Mouse (Mus musculus) monocyte, adult 5-6 weeks (primary cell): ENCODE measurements at regions not wholly inside any gene's neighbourhood (a gene's known extent, or its start where the extent isn't known, plus 50 kb on each side); places are given as distances from the start of the nearest gene placed in this dataset.

Experiments
- ATAC-seq: fragments of 153-309, 156-312 bp; replicated peaks from 2 replicates; pipeline ENCODE4 v1.8.0; 2017; ENCODE audit warnings: mild to moderate bottlenecking; ENCODE audit not compliant: low TSS enrichment, insufficient number of reproducible peaks, severe bottlenecking, poor library complexity, low FRiP score

DNA sequence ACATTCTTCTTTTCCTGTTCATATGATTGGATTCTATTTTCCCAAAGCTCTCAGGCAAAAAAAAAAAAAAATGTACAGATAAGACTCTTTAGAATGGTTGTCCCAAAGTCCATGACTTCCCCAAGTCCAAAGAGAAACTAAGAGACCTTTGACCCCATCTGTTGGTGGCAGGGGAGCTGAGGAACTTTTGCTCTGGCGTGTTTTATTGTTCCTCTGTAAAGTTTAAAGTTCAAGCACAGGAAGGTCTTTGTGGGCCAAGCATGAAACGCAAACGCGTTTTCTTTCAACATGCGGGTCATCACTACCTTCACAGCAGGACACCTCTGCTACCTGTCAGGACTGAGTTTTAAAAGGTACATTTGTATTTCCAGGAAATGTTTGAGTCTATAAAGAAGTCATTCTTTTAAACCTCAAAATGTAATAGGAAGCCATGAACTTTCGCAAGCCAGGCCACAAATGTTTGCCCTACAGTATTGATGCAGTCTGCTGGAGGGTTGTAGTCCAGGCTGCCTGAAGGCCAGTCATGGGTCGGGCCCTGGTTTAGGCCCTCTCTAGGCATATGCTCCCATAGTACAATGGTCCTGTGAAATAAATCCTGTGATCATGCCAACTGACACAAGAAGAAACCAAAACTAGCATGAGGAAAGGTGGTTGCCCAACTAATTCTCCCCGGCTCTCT lies 194.7 kb downstream of the Sp3 start:
- ATAC-seq, result no peak

DNA sequence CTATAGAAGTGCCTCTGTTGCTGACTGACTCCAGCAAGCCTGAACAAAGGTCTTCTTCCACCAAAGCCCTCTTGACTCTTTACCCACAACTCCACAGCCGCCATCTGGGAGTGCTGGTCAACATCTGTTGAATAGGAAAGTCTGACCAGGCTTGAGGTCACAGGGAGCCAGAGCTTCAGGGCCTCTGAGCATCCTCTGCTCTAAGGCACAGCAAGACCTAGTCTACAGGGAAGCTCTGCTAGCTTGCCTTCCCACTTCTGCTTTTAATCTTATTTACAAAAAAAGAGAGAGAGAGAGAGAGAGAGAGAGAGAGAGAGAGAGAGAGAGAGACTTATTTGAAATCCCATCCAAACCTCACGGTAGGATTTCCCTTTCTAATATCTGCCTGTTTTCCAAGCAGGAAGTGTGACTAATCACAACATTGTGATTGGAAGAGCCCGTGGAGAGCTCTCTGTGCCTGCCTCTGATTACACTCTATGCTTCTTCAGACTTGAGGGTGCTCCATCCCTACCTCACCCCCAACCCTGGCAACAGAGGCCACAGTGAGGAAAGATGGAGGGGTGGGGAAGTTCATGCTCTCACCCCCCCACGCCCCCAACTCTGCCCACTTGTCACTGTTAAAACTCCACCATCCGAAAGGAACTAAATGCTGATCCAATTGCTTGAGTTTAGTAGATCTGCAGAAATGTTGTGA lies 194.1 kb downstream of the Sp3 start:
- ATAC-seq, result no peak

DNA sequence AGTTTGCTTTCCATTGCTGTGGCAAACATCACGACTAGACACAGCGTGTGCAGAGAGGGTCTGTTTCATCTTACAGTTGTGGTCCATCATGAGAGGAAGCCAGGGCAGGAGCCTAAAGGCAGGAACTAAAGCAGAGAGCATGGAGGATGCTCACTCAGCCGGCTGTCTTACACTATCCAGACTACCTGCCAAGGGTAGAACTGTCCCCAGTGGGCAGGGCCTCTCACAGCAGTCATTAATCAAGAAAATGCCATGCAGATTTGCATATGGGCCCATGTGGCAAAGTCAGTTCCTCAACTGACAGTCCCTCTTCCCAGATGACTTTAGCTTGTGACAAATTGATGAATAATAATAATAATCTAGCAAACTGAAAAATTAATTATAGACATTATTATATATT lies 192.6 kb downstream of the Sp3 start:
- no peak for ATAC-seq

DNA sequence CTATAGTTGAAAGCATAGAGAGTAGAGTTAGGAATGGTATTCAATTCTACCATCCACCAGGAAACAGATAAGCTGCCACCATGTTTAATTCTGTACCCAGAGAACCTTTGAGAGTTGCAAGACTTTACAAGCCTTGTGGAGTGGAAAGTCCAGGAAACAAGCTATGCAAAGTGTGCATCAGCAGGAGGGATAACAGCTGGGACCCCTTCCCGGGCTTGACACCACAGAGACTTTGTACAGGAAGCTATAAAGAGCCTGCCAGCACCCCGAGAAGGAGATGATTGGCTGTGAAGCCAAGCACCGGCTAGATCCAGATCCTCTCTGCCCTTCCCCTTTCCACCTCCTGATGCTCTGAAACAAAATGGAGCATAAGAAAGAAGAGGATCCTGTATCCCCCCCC lies 188.8 kb downstream of the Sp3 start:
- no peak for ATAC-seq

DNA sequence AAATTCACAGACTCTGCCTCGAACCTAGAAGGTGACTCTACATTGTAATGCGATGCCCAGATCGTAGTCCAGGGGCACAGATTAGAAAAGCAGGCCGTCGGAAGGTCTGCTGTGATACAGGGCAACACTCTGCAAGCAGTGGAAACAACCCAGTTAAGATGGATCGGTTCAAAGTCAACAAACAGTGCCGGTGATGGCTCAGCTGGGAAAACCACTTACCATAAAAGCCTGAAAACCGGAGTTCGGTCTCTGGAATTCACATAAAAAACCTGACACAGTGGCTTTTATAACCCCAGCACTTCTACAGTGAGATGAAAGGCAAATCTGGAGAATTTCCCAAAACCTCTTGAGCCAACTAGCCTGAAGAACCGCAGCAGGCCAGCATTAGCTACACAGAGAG lies 186.8 kb downstream of the Sp3 start:
- no peak for ATAC-seq

DNA sequence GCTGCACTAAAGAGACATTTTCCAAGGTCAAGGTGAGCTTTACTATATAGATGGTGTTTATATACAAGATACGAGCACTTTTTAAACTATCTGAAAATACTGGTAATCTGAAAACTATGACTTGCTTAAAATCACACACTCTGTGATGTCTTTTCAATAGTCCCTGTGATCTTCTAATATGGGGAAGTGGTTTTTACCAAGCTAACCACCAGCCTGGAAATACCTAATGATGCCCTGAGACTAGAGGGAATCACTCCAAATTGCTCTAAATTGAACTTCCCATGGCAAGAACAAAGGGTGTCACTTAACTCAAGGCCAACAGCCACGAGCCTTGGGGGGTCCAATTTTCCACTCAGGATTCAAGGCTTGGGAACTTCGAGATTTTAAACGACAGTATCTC lies 185.7 kb downstream of the Sp3 start:
- no peak for ATAC-seq

DNA sequence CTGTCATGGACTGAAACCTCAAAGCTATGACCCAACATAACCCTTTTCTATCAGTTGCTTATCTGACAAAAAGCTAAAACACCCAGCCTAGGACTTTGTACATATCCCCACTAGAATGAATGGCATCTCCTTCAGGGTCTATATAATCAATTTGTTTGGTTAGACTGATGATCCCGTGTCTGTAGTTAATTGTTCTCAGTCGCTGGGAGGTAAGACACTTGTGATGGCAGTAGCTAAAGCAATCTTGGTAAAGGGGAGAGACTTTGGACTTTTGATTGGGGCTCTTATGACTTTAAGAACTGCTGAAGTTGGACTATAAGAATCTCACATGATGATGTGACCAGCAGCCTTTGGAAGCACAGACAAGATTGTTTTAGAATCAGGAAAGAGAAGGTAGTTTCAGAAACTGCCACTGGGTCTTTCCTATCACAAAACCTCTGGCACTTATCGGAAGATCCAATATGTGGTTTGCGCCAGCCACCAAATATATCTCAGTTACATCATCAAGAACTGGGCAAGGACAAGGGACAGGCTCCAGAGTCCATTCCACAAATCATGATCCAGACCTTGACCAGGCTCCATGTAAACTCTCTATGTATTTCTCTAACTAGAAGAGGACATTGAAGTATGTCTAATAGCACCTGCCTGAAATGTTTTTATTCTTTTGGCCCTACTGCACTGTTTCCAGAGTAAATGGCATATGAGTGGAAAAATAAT lies 183.1 kb downstream of the Sp3 start:
- no peak for ATAC-seq

DNA sequence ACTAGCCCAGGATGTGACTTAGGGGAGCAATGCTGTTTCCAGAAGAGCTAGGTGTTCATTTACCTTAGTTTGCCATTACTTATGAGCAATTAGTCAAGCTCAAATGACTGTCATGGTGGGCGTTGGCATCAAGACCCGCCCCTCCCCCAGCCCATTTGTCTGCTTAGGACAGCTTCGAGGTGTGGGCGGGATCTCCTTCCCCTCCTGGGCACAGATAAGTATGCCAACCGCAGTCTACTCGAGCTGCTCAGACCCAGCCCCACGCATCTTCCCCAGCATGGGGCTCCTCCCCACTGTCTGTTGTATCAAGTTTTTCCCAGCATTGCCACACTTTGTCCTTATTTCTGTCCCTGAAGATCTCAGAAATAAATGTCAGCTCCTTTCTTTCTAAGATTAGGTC lies 179.6 kb downstream of the Sp3 start:
- no peak for ATAC-seq

DNA sequence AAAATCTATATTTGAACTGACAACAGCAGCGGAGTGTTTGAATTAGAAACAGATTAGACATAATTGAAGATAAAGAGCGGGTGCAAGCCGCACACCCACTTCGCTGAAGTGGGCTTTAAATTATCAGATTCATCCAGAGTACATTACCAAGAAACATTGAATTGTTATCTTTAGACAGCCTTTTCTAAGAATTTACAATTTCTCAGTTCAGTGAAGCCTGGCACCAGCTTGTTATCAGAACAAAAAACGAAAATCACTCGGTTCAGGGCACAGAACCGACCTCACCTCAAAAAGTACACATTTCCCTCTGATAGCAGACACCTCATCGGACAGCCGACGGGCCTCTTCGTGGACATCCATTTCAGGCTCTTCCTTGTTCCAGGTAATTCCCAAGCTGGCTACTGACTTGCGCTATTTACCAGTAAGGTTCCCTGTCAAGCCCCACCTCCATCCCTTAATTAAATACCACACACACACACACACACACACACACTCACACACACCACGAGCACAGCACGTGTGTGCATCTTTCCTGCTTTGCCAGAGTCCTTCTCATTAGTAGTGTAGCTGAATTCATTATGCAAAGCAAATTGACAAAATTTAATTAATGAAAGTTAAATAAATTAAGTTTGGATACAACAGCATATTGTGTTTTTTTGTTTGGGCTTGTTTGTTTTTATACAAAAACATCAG lies 166.8 kb downstream of the Sp3 start:
- no peak for ATAC-seq

DNA sequence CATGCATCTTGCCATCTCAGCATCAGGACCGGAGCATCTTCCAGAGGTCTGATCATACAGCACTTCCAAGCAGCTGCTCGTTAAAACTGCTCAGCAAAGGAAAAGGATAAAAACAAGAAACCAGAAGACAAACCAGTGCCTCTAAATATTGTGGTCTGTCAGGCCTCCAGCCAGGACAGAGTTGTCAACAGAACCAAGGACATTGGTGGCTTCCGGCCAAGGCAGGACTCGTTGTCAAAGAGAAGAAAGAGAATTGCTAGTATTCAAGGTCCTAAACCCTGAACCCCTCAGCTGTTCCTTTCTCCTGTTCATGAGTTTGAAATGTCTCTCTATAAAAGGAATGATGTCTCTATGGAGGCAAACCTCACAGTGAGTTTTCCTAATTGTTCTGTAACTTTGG lies 155.0 kb downstream of the Sp3 start:
- no peak for ATAC-seq

DNA sequence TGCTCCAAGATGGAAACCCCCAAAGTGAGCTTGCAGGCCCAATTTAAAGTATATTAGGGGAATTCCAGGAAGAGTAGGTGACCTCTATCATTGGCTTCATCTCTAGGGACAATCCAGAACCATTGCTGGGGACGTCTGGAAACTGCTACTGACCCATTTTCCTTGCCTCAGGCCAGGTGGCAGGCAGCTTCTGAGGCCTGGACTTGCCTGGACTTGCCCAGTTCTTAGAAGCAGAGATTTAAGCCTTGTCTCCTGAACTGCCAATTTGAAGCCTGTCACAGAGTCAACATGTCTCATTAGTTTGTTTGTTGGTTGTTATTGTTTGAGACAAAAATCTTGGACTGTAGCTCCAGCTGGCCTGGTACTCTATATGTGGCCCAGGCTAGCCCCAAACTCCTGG lies 151.1 kb downstream of the Sp3 start:
- ATAC-seq, result no peak

DNA sequence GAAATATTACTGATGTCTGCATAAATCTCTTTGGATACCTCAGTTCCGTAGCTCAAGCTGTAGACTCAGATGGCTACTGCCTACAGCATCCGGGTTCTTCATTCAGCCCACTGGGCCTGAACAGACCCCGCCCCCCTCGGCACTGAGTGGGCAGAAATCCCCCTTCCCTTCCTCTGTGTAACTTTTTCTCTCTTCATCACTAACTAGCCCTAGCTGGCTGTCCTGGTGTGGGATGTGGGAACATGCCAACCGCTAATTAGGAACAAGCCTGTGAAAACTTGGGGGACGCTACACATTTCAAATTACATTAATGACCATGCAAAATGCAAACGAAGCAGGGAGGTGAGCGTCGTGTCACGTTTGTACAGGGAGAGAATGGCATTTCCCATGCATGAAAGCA lies 147.5 kb downstream of the Sp3 start:
- no peak for ATAC-seq

DNA sequence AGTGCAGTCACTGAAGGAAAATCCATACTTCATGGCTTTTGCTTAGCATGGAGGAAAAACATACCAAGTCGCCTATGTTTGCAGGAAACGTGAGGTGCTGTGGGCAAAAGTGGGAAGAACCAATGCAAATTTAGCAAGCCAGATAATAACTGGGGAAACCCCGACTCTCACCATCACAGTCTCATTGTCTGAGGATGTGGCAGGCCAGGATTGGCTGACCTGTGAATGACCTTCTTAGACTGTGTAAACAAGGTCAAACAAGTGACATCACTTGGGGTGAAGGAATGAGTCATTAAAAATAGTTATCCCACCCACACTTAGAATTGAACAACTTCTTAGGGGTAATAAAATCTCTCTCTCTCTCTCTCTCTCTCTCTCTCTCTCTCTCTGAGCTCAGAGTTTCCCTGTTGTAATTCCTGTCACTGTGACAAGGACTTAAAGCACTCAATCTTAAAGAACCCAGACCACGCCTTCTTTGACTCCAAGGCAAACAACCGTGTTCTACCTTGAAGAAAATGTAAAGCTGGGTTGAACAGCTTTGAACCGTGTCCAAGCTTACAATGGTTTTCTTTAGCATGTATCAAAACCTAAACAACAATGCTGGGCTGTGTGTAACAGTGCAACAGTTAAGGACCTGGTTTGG lies 142.0 kb downstream of the Sp3 start:
- ATAC-seq, result peak; percentile 63

DNA sequence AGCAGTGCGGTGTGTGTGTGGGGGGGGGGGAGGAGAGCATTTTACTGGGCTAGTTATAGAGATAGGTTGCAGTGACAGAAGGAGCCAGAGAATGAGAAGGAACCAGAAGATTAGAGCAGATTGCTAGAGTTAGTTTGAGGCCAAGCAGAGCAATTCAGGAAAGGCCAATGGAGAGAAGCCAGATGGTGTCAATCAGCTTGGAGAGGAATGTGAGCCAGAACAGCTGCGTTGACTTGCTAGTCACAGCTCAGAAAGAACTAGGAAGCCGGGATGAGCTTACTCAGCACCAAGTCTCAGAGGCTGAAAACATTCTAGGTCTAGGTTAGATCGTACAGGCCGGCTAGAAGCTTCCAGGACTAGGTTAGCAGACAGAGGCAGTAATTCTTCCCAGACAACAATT lies 140.6 kb downstream of the Sp3 start:
- no peak for ATAC-seq

DNA sequence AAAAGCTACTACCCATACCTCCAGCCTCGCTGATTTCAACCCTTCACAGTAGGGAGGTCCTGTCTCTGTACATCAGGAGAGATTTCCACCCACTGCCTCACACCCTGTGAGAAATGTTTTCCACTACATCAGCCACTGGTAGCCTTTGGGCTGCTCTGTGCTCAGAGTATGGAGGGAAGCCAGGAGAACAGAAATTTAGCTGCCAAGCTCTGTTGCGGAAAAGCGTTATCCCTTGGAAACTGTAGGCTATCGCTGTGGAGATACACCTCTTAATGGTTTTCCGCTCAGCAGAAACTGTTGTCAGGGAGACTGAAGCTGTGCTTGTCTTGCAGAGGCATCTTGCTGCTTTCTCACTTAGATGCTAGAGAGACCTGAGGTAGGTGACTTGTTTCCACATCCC lies 138.9 kb downstream of the Sp3 start:
- ATAC-seq, result no peak

DNA sequence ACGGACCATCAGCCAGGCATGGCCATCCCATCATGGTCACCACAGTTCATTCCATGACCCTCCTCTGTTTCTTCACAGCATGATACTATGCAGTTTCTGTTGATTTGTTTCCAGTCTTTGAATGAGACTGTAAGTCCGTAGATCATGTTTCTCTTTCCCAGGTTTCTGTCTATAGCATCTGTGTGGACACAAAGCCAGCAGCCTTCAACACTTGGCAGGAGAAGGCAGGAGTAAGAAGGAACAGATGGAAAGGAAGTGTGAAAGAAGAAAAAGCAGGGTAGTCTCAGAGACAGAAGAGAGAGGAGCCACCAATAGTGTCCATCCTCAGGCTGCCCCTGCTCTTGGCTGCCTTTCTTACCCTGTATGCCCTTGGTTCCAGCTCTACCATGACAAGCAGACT lies 136.6 kb downstream of the Sp3 start:
- no peak for ATAC-seq

DNA sequence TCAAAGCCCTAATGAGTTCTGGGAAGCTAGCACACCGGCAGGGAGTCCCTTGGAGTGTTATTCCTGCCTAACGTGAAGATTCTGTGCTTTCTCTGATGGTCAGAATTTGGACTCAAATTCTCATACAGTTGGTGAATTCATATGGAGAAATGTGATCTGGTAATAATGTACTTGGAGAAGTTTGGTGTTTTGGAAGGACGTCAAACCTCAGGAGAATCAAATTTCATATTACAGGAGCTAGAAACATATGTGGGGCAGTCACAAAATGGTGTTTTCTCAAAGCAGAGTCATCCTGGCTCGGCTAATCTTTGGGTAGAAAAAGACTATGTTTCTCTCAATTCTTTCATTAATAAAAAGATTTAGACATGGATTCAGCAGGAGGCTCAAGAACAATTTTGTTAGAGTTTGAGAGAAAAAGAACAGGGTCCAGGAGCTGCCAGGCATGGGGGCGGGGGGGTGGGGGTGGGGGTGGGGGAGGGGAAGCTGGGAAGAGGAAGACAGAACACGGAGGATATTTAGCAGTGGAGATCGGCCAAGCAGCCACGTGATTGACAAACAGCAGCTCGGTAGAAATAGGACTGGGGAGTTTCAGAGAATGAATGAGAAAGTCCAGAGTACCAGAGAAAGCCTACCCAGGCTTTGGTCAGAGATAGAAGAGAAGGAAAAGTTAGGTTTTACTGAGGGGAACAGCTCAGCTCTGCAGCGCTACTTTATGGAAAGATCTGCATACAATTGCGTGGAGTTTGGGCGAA lies 130.6 kb downstream of the Sp3 start:
- ATAC-seq, result no peak

DNA sequence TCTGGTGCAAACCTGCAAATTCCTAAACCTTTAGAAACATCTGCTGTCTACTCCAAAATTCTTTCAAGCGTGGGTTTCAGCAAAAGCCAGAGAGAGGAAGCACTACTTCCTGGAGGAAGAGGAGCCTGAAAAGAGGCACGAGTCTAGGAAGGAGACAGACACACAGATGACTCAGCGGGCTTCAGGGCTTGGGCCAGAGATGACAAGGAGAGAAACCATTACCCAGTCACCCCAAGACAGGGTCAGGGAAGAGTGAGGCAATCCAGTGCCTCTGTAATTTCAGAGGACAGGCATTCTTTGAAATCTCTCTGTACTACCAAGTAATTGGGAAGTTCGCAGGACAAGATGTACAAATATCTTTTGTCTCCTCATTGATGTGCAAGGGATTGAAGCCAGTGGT lies 127.7 kb downstream of the Sp3 start:
- ATAC-seq, result no peak
